ENCODE assay signal across 9 mouse cellular contexts in the genomic region with DNA sequence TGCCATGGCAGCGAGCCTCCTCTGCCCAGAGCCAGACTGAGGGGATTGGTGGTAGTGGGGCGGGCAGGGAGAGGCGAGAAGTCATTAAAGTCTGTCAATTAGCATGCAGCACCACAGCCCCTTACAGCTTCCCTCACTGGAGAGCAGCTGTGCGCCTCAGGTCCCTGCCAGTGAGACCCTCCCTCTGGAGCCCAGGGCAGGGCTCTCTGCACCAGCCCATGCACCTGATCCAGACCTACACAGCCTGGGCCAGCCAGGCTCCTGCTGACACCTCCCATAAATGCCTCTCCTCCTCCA.
DNase-seq lines count a peak whose midpoint lies in the region; ATAC-seq and TF ChIP-seq lines count a peak whose summit lies in the region.
"Had no signal": no experiment of that assay in that cellular context is flagged by ENCODE, and none has a peak within 500 bp of the region (broad histone marks: within the 10 kb centered on the region; RNA-seq: fewer than 3 reads in every experiment).

No protein-coding gene starts in this region.

- no peak for TF ChIP-seq CTCF in stomach, postnatal 0 days (IDR thresholded peaks at IDR 0.05; ENCODE audit: low read depth)

- no peak for DNase-seq in stomach, postnatal 0 days (ENCODE audit: low spot score)
- DNase-seq in frontal cortex, postnatal 36 days (ENCODE audit: low spot score in 2 of 2): peak; percentile 82 to 85
- peak; percentile 73 for DNase-seq in limb, embryonic 11.5 days (ENCODE audit: low spot score)
- DNase-seq in right cerebral cortex, postnatal 25 days: peak; percentile 85
- no peak for DNase-seq in B cell, adult 2 months
- DNase-seq in adrenal gland, adult 2 months: no peak
- DNase-seq in kidney, postnatal 14 days: no peak

- H3K9me3 ChIP-seq in stomach, embryonic 15.5 days: no peaks in the 10 kb centered on the region
- no peaks in the 10 kb centered on the region for H3K9me3 ChIP-seq in stomach, postnatal 0 days (ENCODE audit: control insufficient read depth, low read length)
- H3K9me3 ChIP-seq in limb, embryonic 11.5 days (ENCODE audit: control insufficient read depth, low read length): no peaks in the 10 kb centered on the region
- H3K9me3 ChIP-seq: heart, embryonic 13.5 days had no signal

- H3K4me2 ChIP-seq in stomach, embryonic 15.5 days: no peak overlapping the region
- H3K4me2 ChIP-seq in stomach, postnatal 0 days (replicated peaks; ENCODE audit: low read depth): no peak overlapping the region
- H3K4me2 ChIP-seq in limb, embryonic 11.5 days (ENCODE audit: low read depth, severe bottlenecking): no peak overlapping the region
- H3K4me2 ChIP-seq: heart, embryonic 13.5 days had no signal

- WGBS in stomach, embryonic 15.5 days: 31% methylated on average over 4 of the region's 4 CpGs
- whole genome bisulfite sequencing in stomach, postnatal 0 days: 42% methylated on average over 4 of the region's 4 CpGs
- 1% methylated on average over 4 of the region's 4 CpGs for WGBS in limb, embryonic 11.5 days

- no peaks in the 10 kb centered on the region for H3K36me3 ChIP-seq in stomach, embryonic 15.5 days
- H3K36me3 ChIP-seq in stomach, postnatal 0 days (ENCODE audit: control insufficient read depth, insufficient read depth, low read length): no peaks in the 10 kb centered on the region
- no peaks in the 10 kb centered on the region for H3K36me3 ChIP-seq in limb, embryonic 11.5 days (ENCODE audit: control insufficient read depth, insufficient read depth, low read length)
- H3K36me3 ChIP-seq: heart, embryonic 13.5 days had no signal

- no peak for TF ChIP-seq EP300 in stomach, postnatal 0 days (optimal IDR thresholded peaks at IDR 0.05)

- H3K27me3 ChIP-seq in stomach, embryonic 15.5 days (replicated peaks): no peaks in the 10 kb centered on the region
- no peaks in the 10 kb centered on the region for H3K27me3 ChIP-seq in stomach, postnatal 0 days (ENCODE audit: control insufficient read depth, insufficient read depth, low read length)
- H3K27me3 ChIP-seq in limb, embryonic 11.5 days (ENCODE audit: control insufficient read depth, insufficient read depth, low read length): no peaks in the 10 kb centered on the region
- H3K27me3 ChIP-seq: heart, embryonic 13.5 days had no signal

- ATAC-seq in stomach, embryonic 15.5 days (ENCODE audit: insufficient read depth, low FRiP score, low read depth): 0 out of 2 replicates have a peak, but pooled peaks have one; percentile 35
- ATAC-seq in stomach, postnatal 0 days (ENCODE audit: low FRiP score, low TSS enrichment): no peak
- ATAC-seq in limb, embryonic 11.5 days (ENCODE audit: insufficient number of reproducible peaks, low FRiP score, low TSS enrichment, low read depth): peak; percentile 80

- H3K9ac ChIP-seq in stomach, embryonic 15.5 days: no peak overlapping the region
- H3K9ac ChIP-seq in stomach, postnatal 0 days (ENCODE audit: low read length): no peak overlapping the region
- no peak overlapping the region for H3K9ac ChIP-seq in limb, embryonic 11.5 days (ENCODE audit: low read length)
- H3K9ac ChIP-seq: heart, embryonic 13.5 days had no signal

- H3K4me3 ChIP-seq in stomach, embryonic 15.5 days (replicated peaks): no peak overlapping the region
- no peak overlapping the region for H3K4me3 ChIP-seq in stomach, postnatal 0 days (ENCODE audit: low read depth, low read length)
- H3K4me3 ChIP-seq in limb, embryonic 11.5 days (ENCODE audit: low read depth, low read length): no peak overlapping the region
- H3K4me3 ChIP-seq: heart, embryonic 13.5 days had no signal

- peaks cover 6% of the 10 kb centered on the region; the same call in 1 of the 2 replicates for H3K4me1 ChIP-seq in stomach, embryonic 15.5 days
- H3K4me1 ChIP-seq in stomach, postnatal 0 days (replicated peaks; ENCODE audit: control insufficient read depth, insufficient read depth): no peaks in the 10 kb centered on the region
- H3K4me1 ChIP-seq in limb, embryonic 11.5 days (ENCODE audit: control insufficient read depth, insufficient read depth, low read length): 0 out of 2 replicates have a peak, but pooled peaks cover 17% of the 10 kb centered on the region

- H3K27ac ChIP-seq in stomach, embryonic 15.5 days: no peak overlapping the region
- H3K27ac ChIP-seq in stomach, postnatal 0 days (replicated peaks): no peak overlapping the region
- no peak overlapping the region for H3K27ac ChIP-seq in limb, embryonic 11.5 days (replicated peaks; ENCODE audit: low read depth, low read length)
- H3K27ac ChIP-seq: heart, embryonic 13.5 days had no signal

Comparison
In these comparisons a context has a peak if more than half of its experiments do, and no peak if none do; other contexts are left out.
1. DNase-seq: peak in frontal cortex, postnatal 36 days (2 of 2), limb, embryonic 11.5 days (single experiment) and right cerebral cortex, postnatal 25 days (single experiment); none in stomach, postnatal 0 days (single experiment), B cell, adult 2 months (0 of 2), adrenal gland, adult 2 months (single experiment) and kidney, postnatal 14 days (single experiment).